27 mouse cellular contexts compared by ENCODE assay signal in the genomic region with DNA sequence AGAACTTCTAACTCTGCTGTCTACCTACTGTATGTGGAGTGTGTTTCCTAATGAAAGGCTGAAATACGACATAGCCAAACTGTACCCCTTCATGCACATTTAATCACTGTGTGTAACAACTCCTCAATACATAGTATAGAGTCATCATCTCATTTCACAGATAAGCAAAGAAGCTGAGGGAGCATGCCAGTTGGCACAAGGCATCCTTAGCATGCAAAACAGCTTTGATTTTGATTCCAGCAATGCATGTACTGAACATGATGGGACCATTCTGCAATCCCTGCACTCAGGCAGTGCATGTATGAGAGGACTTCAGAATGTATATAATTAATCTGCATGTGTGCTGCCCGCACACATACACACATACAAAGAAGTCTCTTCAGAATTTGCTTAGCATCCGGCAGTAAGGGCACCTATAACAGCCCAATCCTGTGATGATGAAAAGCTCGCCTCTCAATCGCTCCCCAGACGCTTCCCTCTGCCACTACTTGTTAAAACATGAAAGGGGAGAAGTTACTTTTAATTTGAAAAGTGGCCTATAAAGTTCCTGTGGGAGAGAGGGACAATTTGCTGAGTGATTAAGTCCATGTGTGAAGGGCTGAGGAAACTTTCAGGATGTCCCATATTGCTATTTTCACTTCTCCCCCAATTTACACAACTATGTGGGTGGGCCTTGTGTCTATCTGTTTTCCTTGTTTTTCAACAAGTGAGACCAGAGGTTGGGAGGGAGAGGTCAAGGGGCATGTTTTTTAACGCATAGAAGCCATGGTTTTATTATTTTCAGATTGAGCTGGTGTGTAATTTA.
DNase-seq lines count a peak whose midpoint lies in the region; ATAC-seq and TF ChIP-seq lines count a peak whose summit lies in the region.
"Had no signal": no experiment of that assay in that cellular context is flagged by ENCODE, and none has a peak within 500 bp of the region (broad histone marks: within the 10 kb centered on the region; RNA-seq: fewer than 3 reads in every experiment).

No protein-coding gene starts in this region.

- H3K36me3 ChIP-seq in forebrain, postnatal 0 days (ENCODE audit: insufficient read depth), result no peaks in the 10 kb centered on the region
- H3K36me3 ChIP-seq in forebrain, embryonic 15.5 days, result no peaks in the 10 kb centered on the region
- H3K36me3 ChIP-seq in embryonic facial prominence, embryonic 10.5 days (replicated peaks), result no peaks in the 10 kb centered on the region
- no peaks in the 10 kb centered on the region for H3K36me3 ChIP-seq in limb, embryonic 12.5 days
- H3K36me3 ChIP-seq: heart, embryonic 12.5 days; hindbrain, embryonic 12.5 days; liver, embryonic 15.5 days; neural tube, embryonic 15.5 days had no signal

- H3K27me3 ChIP-seq in forebrain, postnatal 0 days (ENCODE audit: insufficient read depth, low read length), result no peaks in the 10 kb centered on the region
- no peaks in the 10 kb centered on the region for H3K27me3 ChIP-seq in forebrain, embryonic 15.5 days
- peaks cover 59% of the 10 kb centered on the region for H3K27me3 ChIP-seq in embryonic facial prominence, embryonic 10.5 days (replicated peaks; ENCODE audit: low read depth, poor library complexity, severe bottlenecking)
- 0 out of 2 replicates have a peak, but pooled peaks cover 3% of the 10 kb centered on the region for H3K27me3 ChIP-seq in limb, embryonic 12.5 days
- H3K27me3 ChIP-seq: heart, embryonic 12.5 days; hindbrain, embryonic 12.5 days; liver, embryonic 15.5 days; neural tube, embryonic 15.5 days had no signal

- peak; percentile 33 for DNase-seq in forebrain, postnatal 0 days
- peak; percentile 68 for DNase-seq in embryo, embryonic 10 days (ENCODE audit: low spot score)
- DNase-seq in embryonic facial prominence, embryonic 10.5 days (ENCODE audit: low spot score), result peak; percentile 47
- no peak for DNase-seq in ovary, adult 18-20 months (ENCODE audit: low spot score)
- DNase-seq in gastrocnemius, adult 18-20 months (ENCODE audit: low spot score), result no peak
- DNase-seq: adrenal gland, adult 2 months; cerebellum, adult 18-20 months; cerebellum, postnatal 25 days; gastrocnemius, postnatal 10 days; heart, postnatal 10 days; kidney, adult 2 months; kidney, postnatal 25 days; layer of hippocampus, postnatal 36 days; liver; right cerebral cortex, postnatal 14 days; thymus, adult 2 months had no signal

- no peak overlapping the region for H3K4me3 ChIP-seq in forebrain, postnatal 0 days (ENCODE audit: low read depth, low read length)
- no peak overlapping the region for H3K4me3 ChIP-seq in forebrain, embryonic 15.5 days
- no peak overlapping the region for H3K4me3 ChIP-seq in embryonic facial prominence, embryonic 10.5 days
- no peak overlapping the region for H3K4me3 ChIP-seq in limb, embryonic 12.5 days (replicated peaks)
- H3K4me3 ChIP-seq: heart, embryonic 12.5 days; hindbrain, embryonic 12.5 days; layer of hippocampus, adult 2 months; liver, embryonic 15.5 days; neural tube, embryonic 15.5 days had no signal

- 52% methylated on average over 7 of the region's 7 CpGs for WGBS in forebrain, postnatal 0 days
- WGBS in forebrain, embryonic 15.5 days, result 55% methylated on average over 7 of the region's 7 CpGs
- WGBS in embryonic facial prominence, embryonic 10.5 days, result 33% methylated on average over 7 of the region's 7 CpGs
- WGBS in limb, embryonic 12.5 days, result 16% methylated on average over 7 of the region's 7 CpGs

- no peaks in the 10 kb centered on the region for H3K4me1 ChIP-seq in forebrain, postnatal 0 days (ENCODE audit: insufficient read depth)
- 0 out of 2 replicates have a peak, but pooled peaks cover 2% of the 10 kb centered on the region for H3K4me1 ChIP-seq in forebrain, embryonic 15.5 days
- peaks cover 17% of the 10 kb centered on the region for H3K4me1 ChIP-seq in embryonic facial prominence, embryonic 10.5 days
- peaks cover 21% of the 10 kb centered on the region for H3K4me1 ChIP-seq in limb, embryonic 12.5 days (replicated peaks)
- H3K4me1 ChIP-seq: heart, embryonic 12.5 days; hindbrain, embryonic 12.5 days; liver, embryonic 15.5 days had no signal

- no peak overlapping the region for H3K4me2 ChIP-seq in forebrain, postnatal 0 days (ENCODE audit: low read depth)
- no peak overlapping the region for H3K4me2 ChIP-seq in forebrain, embryonic 15.5 days (replicated peaks)
- peak overlapping the region; percentile 20 for H3K4me2 ChIP-seq in limb, embryonic 12.5 days
- H3K4me2 ChIP-seq: heart, embryonic 12.5 days; hindbrain, embryonic 12.5 days; liver, embryonic 15.5 days; midbrain, embryonic 11.5 days; neural tube, embryonic 15.5 days had no signal

- no peaks in the 10 kb centered on the region for H3K9me3 ChIP-seq in forebrain, postnatal 0 days (ENCODE audit: low read length)
- no peaks in the 10 kb centered on the region for H3K9me3 ChIP-seq in forebrain, embryonic 15.5 days
- no peaks in the 10 kb centered on the region for H3K9me3 ChIP-seq in embryonic facial prominence, embryonic 10.5 days
- H3K9me3 ChIP-seq in limb, embryonic 12.5 days, result peaks cover 5% of the 10 kb centered on the region; the same call in 1 of the 2 replicates
- H3K9me3 ChIP-seq: heart, embryonic 12.5 days; liver, embryonic 15.5 days; neural tube, embryonic 15.5 days had no signal

- no peak overlapping the region for H3K27ac ChIP-seq in forebrain, postnatal 0 days (ENCODE audit: low read depth, low read length)
- no peak overlapping the region for H3K27ac ChIP-seq in forebrain, embryonic 15.5 days (replicated peaks)
- H3K27ac ChIP-seq in embryonic facial prominence, embryonic 10.5 days (replicated peaks), result no peak overlapping the region
- no peak overlapping the region for H3K27ac ChIP-seq in limb, embryonic 12.5 days
- H3K27ac ChIP-seq: hindbrain, embryonic 12.5 days; liver, embryonic 15.5 days; neural tube, embryonic 15.5 days; stomach, postnatal 0 days had no signal

- ATAC-seq in forebrain, postnatal 0 days, result peak; percentile 18; the same call in 1 of the 2 replicates
- no peak; the same call in 1 of the 2 replicates for ATAC-seq in forebrain, embryonic 15.5 days (replicated peaks)
- ATAC-seq in limb, embryonic 12.5 days (ENCODE audit: insufficient number of reproducible peaks, insufficient read depth, low FRiP score, low TSS enrichment, low read depth), result no peak
- ATAC-seq in CD4-positive, CD25-positive, alpha-beta regulatory T cell, adult 4 months, result no peak
- ATAC-seq: lung, postnatal 0 days had no signal

- no peak overlapping the region for H3K9ac ChIP-seq in forebrain, postnatal 0 days
- no peak overlapping the region for H3K9ac ChIP-seq in forebrain, embryonic 15.5 days (replicated peaks)
- H3K9ac ChIP-seq in limb, embryonic 12.5 days (replicated peaks), result no peak overlapping the region
- H3K9ac ChIP-seq: heart, embryonic 12.5 days; hindbrain, embryonic 12.5 days; liver, embryonic 15.5 days; neural tube, embryonic 15.5 days had no signal

- no peak for TF ChIP-seq CTCF in forebrain, postnatal 0 days (IDR thresholded peaks at IDR 0.05; ENCODE audit: low read depth)

Comparison
In these comparisons a context has a peak if more than half of its experiments do, and no peak if none do; other contexts are left out.
1. DNase-seq: peak in forebrain, postnatal 0 days (single experiment), embryo, embryonic 10 days (single experiment) and embryonic facial prominence, embryonic 10.5 days (single experiment); none in ovary, adult 18-20 months (single experiment) and gastrocnemius, adult 18-20 months (single experiment).